Mouse (Mus musculus): ENCODE measurements at regions not wholly inside any gene's neighbourhood (a gene's known extent, or its start where the extent isn't known, plus 50 kb on each side); places are given as distances from the start of the nearest gene placed in this dataset.
A peak's percentile ranks its signal among the peaks of the same experiment; 100 is the strongest.

GRCm38 (mm10) chr10:19176249-19176648 lies 160.8 kb upstream of the Tnfaip3 start:
- no peak for DNase-seq
- TF ChIP-seq CTCF (IDR thresholded peaks at IDR 0.05; ENCODE audit: insufficient read depth, low read length) (no peak), POLR2A (IDR thresholded peaks at IDR 0.05; ENCODE audit: borderline replicate concordance, extremely low read depth, low read depth, low read length) (no peak)
- Histone ChIP-seq H3K4me1 (ENCODE audit: control insufficient read depth, insufficient read depth, low read length) (no peaks in the 10 kb centered on the region), H3K4me3 (replicated peaks; ENCODE audit: extremely low read depth, low read depth, low read length) (no peak overlapping the region)
- WGBS, result 61% methylated on average over 3 of the region's 3 CpGs

DNA sequence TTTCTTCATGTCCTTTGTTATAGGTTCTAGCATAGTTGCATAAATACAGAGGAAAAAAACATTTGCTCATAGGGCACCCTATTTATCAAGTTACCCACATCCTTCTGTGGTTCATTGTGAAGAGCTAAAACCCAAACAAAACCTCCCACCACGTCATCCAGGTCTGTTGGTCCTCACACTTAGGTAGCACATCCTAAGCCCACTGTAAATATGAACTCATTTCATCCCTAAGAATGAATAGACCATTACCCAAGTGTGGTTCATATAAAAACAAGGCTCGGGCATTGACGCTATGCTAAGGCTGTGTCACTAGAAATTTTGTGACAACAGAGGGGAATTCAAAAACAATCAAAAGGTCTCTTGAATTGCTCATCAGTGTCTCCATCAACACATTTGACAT lies 156.4 kb upstream of the Tnfaip3 start:
- Histone ChIP-seq H3K4me1 (ENCODE audit: control insufficient read depth, insufficient read depth, low read length) (peaks cover 7% of the 10 kb centered on the region), H3K4me3 (replicated peaks; ENCODE audit: extremely low read depth, low read depth, low read length) (no peak overlapping the region)
- TF ChIP-seq POLR2A (IDR thresholded peaks at IDR 0.05; ENCODE audit: borderline replicate concordance, extremely low read depth, low read depth, low read length) (no peak), CTCF (IDR thresholded peaks at IDR 0.05; ENCODE audit: insufficient read depth, low read length) (no peak)
- DNase-seq, result no peak
- WGBS, result 79% methylated on average over 3 of the region's 3 CpGs

- DNase-seq, result no peak
- WGBS, result 21% methylated on average over 4 of the region's 4 CpGs
- peaks cover 7% of the 10 kb centered on the region for H3K4me1 ChIP-seq (ENCODE audit: control insufficient read depth, insufficient read depth, low read length)
- TF ChIP-seq CTCF (IDR thresholded peaks at IDR 0.05; ENCODE audit: insufficient read depth, low read length) (no peak), POLR2A (IDR thresholded peaks at IDR 0.05; ENCODE audit: borderline replicate concordance, extremely low read depth, low read depth, low read length) (no peak)
- H3K4me3 ChIP-seq (replicated peaks; ENCODE audit: extremely low read depth, low read depth, low read length), result no peak overlapping the region
Measured at GRCm38 (mm10) chr10:19170596-19170995, 155.1 kb upstream of the Tnfaip3 start.

GRCm38 (mm10) chr10:19169272-19169671 lies 153.8 kb upstream of the Tnfaip3 start:
- peaks cover 7% of the 10 kb centered on the region for H3K4me1 ChIP-seq (ENCODE audit: control insufficient read depth, insufficient read depth, low read length)
- no peak overlapping the region for H3K4me3 ChIP-seq (replicated peaks; ENCODE audit: extremely low read depth, low read depth, low read length)
- no peak for DNase-seq
- WGBS, result 79% methylated on average over 2 of the region's 2 CpGs
- TF ChIP-seq POLR2A (IDR thresholded peaks at IDR 0.05; ENCODE audit: borderline replicate concordance, extremely low read depth, low read depth, low read length) (no peak), CTCF (IDR thresholded peaks at IDR 0.05; ENCODE audit: insufficient read depth, low read length) (no peak)

DNA sequence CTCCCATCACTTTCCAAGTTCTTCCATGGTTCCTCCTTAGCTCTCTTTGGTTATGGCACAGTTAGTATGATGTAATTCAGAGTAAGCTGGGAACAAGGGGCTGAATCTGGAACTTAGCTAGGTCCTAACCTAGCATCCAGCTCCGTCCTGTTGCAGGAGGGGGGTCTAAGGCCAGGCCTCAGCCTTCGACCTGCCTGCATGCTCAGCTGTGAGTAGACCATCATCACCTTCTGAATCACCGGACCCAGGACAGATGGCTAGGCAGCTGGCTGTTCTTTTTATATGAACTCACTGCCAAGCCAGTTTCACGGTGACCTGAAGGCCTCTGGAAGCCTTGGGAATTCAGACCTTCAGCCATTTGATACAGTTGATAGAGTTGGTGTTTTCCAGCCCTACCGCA lies 152.9 kb upstream of the Tnfaip3 start:
- TF ChIP-seq CTCF (IDR thresholded peaks at IDR 0.05; ENCODE audit: insufficient read depth, low read length), result no peak
- TF ChIP-seq POLR2A (IDR thresholded peaks at IDR 0.05; ENCODE audit: borderline replicate concordance, extremely low read depth, low read depth, low read length), result no peak
- Histone ChIP-seq H3K4me3 (replicated peaks; ENCODE audit: extremely low read depth, low read depth, low read length) (no peak overlapping the region), H3K4me1 (ENCODE audit: control insufficient read depth, insufficient read depth, low read length) (peaks cover 7% of the 10 kb centered on the region)
- DNase-seq, result no peak
- WGBS, result 84% methylated on average over 5 of the region's 5 CpGs

DNA sequence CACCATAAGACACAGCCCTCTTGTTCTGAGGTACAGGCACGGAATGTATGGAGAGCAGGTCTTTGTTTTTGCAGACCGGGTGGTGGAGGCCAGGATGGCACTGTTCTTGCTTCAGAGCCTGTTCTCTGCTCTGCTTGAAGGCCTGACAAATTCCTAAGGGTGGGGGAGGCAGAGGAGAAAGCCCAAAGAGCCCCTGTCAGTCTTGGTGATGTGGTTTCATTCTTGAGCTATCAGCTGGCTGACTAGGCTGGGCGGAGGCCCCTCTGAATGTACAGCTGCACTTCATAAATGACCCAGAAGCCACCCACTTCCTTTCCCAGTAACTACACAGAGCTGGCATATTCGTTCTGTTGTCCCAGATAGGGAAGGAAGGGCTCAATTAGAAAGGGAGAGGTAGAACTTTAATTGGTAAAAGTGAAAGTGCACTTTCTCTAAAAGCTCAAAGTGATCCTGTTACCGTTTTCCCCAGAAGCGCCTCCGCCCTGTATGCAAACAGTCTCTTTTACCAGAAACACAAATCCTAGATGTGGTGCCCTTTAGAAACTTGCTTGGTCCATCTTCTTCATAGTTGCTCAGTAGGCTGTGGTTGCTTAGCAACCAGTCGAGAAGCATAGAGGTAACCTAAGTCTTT lies 152.3 kb upstream of the Tnfaip3 start:
- WGBS, result 22% methylated on average over 8 of the region's 8 CpGs
- TF ChIP-seq POLR2A (IDR thresholded peaks at IDR 0.05; ENCODE audit: borderline replicate concordance, extremely low read depth, low read depth, low read length) (no peak), CTCF (IDR thresholded peaks at IDR 0.05; ENCODE audit: insufficient read depth, low read length) (no peak)
- Histone ChIP-seq H3K4me1 (ENCODE audit: control insufficient read depth, insufficient read depth, low read length) (peaks cover 7% of the 10 kb centered on the region), H3K4me3 (replicated peaks; ENCODE audit: extremely low read depth, low read depth, low read length) (no peak overlapping the region)
- DNase-seq, result peak; percentile 15

DNA sequence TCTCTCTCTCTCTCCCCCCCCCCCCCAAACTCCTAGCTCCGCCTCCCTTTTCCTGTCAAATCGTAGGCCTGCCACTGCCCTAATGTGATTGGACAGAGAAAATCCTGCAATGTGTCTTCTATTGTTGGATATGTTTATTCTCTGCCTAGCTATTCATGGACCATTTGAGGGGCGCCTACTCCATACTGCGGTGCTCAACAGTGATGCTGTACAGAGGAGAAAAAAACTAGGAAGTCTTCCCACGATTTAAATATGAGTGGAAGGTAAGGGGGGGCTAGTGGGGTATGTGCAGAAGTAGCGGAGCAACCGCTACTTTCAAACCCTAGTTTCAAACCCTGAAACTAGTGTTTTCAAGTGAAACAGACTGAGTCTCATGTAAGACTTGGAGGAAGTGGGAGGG lies 151.6 kb upstream of the Tnfaip3 start:
- no peak overlapping the region for H3K4me3 ChIP-seq (replicated peaks; ENCODE audit: extremely low read depth, low read depth, low read length)
- 59% methylated on average over 7 of the region's 7 CpGs for WGBS
- DNase-seq, result no peak
- TF ChIP-seq CTCF (IDR thresholded peaks at IDR 0.05; ENCODE audit: insufficient read depth, low read length) (no peak), POLR2A (IDR thresholded peaks at IDR 0.05; ENCODE audit: borderline replicate concordance, extremely low read depth, low read depth, low read length) (no peak)
- peaks cover 7% of the 10 kb centered on the region for H3K4me1 ChIP-seq (ENCODE audit: control insufficient read depth, insufficient read depth, low read length)

DNA sequence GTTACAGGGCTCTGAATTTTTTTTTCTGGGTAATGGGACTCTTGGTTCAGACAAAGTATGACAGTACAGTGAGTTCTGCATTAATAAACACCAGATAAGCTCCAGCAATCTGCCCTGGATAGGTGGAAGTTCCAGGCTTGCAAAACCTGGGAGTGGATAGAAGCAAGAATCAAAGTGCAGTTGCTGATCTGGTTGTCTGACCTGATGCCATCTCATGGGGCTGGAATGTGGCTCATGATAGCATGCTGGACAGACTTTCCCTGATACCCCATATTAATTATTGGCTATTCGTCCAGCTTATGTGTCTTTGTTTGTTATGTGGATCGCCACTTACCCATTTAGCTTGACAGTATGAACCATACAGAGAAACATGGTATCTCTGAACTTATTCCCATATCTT lies 146.6 kb upstream of the Tnfaip3 start:
- Histone ChIP-seq H3K4me3 (replicated peaks; ENCODE audit: extremely low read depth, low read depth, low read length) (no peak overlapping the region), H3K4me1 (ENCODE audit: control insufficient read depth, insufficient read depth, low read length) (no peaks in the 10 kb centered on the region; the same call in 1 of the 2 replicates)
- no peak for DNase-seq
- WGBS, result 77% methylated on average over 2 of the region's 2 CpGs
- no peak for TF ChIP-seq CTCF (IDR thresholded peaks at IDR 0.05; ENCODE audit: insufficient read depth, low read length)
- TF ChIP-seq POLR2A (IDR thresholded peaks at IDR 0.05; ENCODE audit: borderline replicate concordance, extremely low read depth, low read depth, low read length), result no peak

DNA sequence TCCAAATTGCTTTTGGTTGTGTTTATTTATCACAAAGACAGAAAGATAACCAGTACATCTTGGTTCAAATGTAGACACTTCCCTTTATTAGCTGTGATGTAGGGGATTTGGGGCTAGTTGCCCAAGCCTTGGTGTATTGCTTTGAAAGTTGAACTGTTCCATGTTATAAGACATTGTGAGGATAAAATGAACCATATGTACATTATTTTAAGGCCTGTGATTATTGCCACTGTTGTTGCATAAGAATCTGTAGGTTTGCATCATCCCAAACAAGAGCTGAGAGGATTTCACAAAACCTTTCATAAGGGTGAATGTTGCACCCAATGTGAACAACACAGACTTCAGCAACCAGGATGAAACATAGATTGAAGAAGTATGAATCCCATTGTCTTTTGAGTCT lies 145.7 kb upstream of the Tnfaip3 start:
- DNase-seq, result no peak
- TF ChIP-seq POLR2A (IDR thresholded peaks at IDR 0.05; ENCODE audit: borderline replicate concordance, extremely low read depth, low read depth, low read length), result no peak
- TF ChIP-seq CTCF (IDR thresholded peaks at IDR 0.05; ENCODE audit: insufficient read depth, low read length), result no peak
- no peak overlapping the region for H3K4me3 ChIP-seq (replicated peaks; ENCODE audit: extremely low read depth, low read depth, low read length)

GRCm38 (mm10) chr10:19154041-19154440 lies 138.6 kb upstream of the Tnfaip3 start:
- no peak for TF ChIP-seq POLR2A (IDR thresholded peaks at IDR 0.05; ENCODE audit: borderline replicate concordance, extremely low read depth, low read depth, low read length)
- TF ChIP-seq CTCF (IDR thresholded peaks at IDR 0.05; ENCODE audit: insufficient read depth, low read length), result no peak
- Histone ChIP-seq H3K4me1 (ENCODE audit: control insufficient read depth, insufficient read depth, low read length) (no peaks in the 10 kb centered on the region), H3K4me3 (replicated peaks; ENCODE audit: extremely low read depth, low read depth, low read length) (no peak overlapping the region)
- no peak for DNase-seq

More for the DNA sequence above, 145.7 kb upstream of the Tnfaip3 start:
- no peaks in the 10 kb centered on the region; the same call in 1 of the 2 replicates for H3K4me1 ChIP-seq (ENCODE audit: control insufficient read depth, insufficient read depth, low read length)
